Mouse (Mus musculus): Measurements from ENCODE around the gene Phldb3. TPM values are rescaled to one million over a fixed set of nuclear protein-coding genes. Genes with fewer than 3 reads are reported as not detected.

The Phldb3 gene
- polyA plus RNA-seq, 1 experiment from 2014 or later, result 0.17 TPM

- H3K4me1 ChIP-seq, result peaks cover 33% of the 10 kb centered on the region
- H3K9me3 ChIP-seq (replicated peaks), result no peaks in the 10 kb centered on the region
- peak overlapping the region; percentile 82; the same call in 1 of the 2 replicates for H3K4me2 ChIP-seq
- H3K27ac ChIP-seq, result no peak overlapping the region
- no peak overlapping the region for H3K9ac ChIP-seq
- peak overlapping the region; percentile 76; the same call in 1 of the 2 replicates for H3K4me3 ChIP-seq (replicated peaks)
- no peak for ATAC-seq (replicated peaks; ENCODE audit: low FRiP score)
- H3K36me3 ChIP-seq, result no peaks in the 10 kb centered on the region
- no peaks in the 10 kb centered on the region for H3K27me3 ChIP-seq
- WGBS, result 88% methylated on average over 2 of the region's 2 CpGs
Measured at GRCm38 (mm10) chr7:24595464-24595863, 15.1 kb upstream of the Phldb3 start.

- ATAC-seq (replicated peaks; ENCODE audit: low FRiP score), result no peak
- no peak overlapping the region for H3K27ac ChIP-seq
- peaks cover 23% of the 10 kb centered on the region for H3K4me1 ChIP-seq
- WGBS, result 73% methylated on average over 4 of the region's 4 CpGs
- H3K27me3 ChIP-seq, result no peaks in the 10 kb centered on the region
- no peak overlapping the region for H3K4me3 ChIP-seq (replicated peaks)
- no peaks in the 10 kb centered on the region for H3K36me3 ChIP-seq
- no peaks in the 10 kb centered on the region for H3K9me3 ChIP-seq (replicated peaks)
- H3K9ac ChIP-seq, result no peak overlapping the region
- no peak overlapping the region for H3K4me2 ChIP-seq
Measured at GRCm38 (mm10) chr7:24598121-24598520, 12.4 kb upstream of the Phldb3 start.

DNA sequence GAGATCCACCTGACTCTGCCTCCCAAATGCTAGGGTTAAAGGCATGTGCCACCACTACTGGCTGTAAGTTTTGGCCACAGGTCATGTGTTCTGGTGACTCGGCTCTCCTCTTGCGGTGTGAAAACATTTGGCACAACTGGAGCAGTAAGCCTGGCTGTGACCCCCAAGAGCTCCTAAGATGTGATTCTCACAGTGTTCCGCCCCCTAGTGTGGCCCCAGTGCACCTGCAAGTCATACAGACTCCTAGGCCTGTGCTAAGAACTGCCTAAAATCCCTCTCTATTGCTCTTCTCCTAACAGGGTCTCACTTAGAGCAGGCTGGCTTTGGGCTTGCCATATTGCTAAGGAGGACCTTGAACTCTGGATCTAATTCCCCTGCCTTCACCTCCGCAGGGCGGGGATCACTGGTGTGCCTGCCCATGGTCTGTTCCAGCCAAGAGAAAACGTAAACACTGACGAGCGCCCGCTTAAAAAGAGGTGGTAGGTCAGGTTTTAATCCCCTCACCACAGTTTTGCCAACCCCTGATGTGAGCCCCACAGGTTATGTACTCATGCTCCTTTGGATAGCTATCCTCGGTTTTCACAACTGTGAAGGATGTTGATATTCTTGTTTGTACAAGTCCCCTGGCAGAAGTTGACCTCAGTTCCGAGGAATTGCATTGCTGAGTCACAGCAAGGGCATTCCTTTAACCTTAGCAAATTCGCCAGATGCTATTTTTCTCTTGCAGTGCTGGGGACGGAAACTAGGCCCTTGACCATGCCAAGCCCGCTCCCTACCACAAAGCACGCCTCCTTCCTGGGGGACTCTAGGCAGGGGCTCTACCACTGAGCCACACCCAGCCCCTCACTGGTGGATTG is 11.1 kb upstream of the Phldb3 start:
- no peak for ATAC-seq (replicated peaks; ENCODE audit: low FRiP score)

GRCm38 (mm10) chr7:24600941-24601597 is 9.5 kb upstream of the Phldb3 start:
- H3K27me3 ChIP-seq, result no peaks in the 10 kb centered on the region
- peak; percentile 91 for ATAC-seq (replicated peaks; ENCODE audit: low FRiP score)
- H3K27ac ChIP-seq, result no peak overlapping the region
- no peak overlapping the region; the same call in 1 of the 2 replicates for H3K9ac ChIP-seq
- 5% methylated on average over 13 of the region's 13 CpGs for WGBS
- H3K4me2 ChIP-seq, result peak overlapping the region; percentile 41
- H3K9me3 ChIP-seq (replicated peaks), result no peaks in the 10 kb centered on the region
- H3K4me3 ChIP-seq (replicated peaks), result 0 out of 2 replicates have a peak overlapping the region, but pooled peaks have one; percentile 6
- H3K4me1 ChIP-seq, result peaks cover 2% of the 10 kb centered on the region; the same call in 1 of the 2 replicates
- peaks cover 6% of the 10 kb centered on the region for H3K36me3 ChIP-seq

More for the DNA sequence above, 11.1 kb upstream of the Phldb3 start:
- peaks cover 6% of the 10 kb centered on the region; the same call in 1 of the 2 replicates for H3K36me3 ChIP-seq
- H3K27me3 ChIP-seq, result no peaks in the 10 kb centered on the region
- WGBS, result 74% methylated on average over 15 of the region's 15 CpGs
- H3K4me2 ChIP-seq, result no peak overlapping the region
- H3K9me3 ChIP-seq (replicated peaks), result no peaks in the 10 kb centered on the region
- H3K27ac ChIP-seq, result no peak overlapping the region
- peaks cover 12% of the 10 kb centered on the region for H3K4me1 ChIP-seq
- H3K4me3 ChIP-seq (replicated peaks), result no peak overlapping the region
- H3K9ac ChIP-seq, result no peak overlapping the region

- H3K27me3 ChIP-seq, result peaks cover 18% of the 10 kb centered on the region
- ATAC-seq (replicated peaks; ENCODE audit: low FRiP score), result no peak
- peaks cover 10% of the 10 kb centered on the region for H3K36me3 ChIP-seq
- H3K9ac ChIP-seq, result no peak overlapping the region
- peaks cover 8% of the 10 kb centered on the region for H3K4me1 ChIP-seq
- H3K9me3 ChIP-seq (replicated peaks), result no peaks in the 10 kb centered on the region
- no peak overlapping the region for H3K27ac ChIP-seq
- 90% methylated on average over 7 of the region's 7 CpGs for WGBS
- no peak overlapping the region for H3K4me2 ChIP-seq
- no peak overlapping the region for H3K4me3 ChIP-seq (replicated peaks)
Measured at GRCm38 (mm10) chr7:24605561-24605960, 5.0 kb upstream of the Phldb3 start.

DNA sequence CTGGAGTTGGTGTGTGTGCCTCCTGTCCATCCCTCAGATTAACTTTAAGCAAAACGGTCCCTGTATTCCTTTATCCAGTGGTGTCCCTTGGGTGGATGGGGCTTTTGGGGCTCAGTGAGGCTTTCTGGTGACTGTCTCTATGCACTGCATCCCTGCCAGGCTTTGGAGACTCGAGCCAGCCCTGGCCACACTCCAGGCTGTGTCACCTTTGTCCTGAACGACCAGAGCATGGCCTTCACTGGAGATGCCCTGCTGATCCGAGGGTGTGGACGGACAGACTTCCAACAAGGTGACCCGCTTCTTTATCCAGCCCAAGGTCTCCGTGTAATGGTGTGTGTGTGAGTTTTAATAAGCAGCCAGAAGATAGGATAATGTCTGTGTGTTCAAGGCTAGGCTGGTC is 4.5 kb upstream of the Phldb3 start:
- ATAC-seq (replicated peaks; ENCODE audit: low FRiP score), result no peak
- Histone ChIP-seq H3K27ac (no peak overlapping the region), H3K36me3 (peaks cover 10% of the 10 kb centered on the region), H3K4me2 (no peak overlapping the region), H3K4me1 (peaks cover 12% of the 10 kb centered on the region), H3K4me3 (replicated peaks) (no peak overlapping the region), H3K27me3 (peaks cover 23% of the 10 kb centered on the region), H3K9me3 (replicated peaks) (no peaks in the 10 kb centered on the region), H3K9ac (no peak overlapping the region)
- 83% methylated on average over 7 of the region's 7 CpGs for WGBS

DNA sequence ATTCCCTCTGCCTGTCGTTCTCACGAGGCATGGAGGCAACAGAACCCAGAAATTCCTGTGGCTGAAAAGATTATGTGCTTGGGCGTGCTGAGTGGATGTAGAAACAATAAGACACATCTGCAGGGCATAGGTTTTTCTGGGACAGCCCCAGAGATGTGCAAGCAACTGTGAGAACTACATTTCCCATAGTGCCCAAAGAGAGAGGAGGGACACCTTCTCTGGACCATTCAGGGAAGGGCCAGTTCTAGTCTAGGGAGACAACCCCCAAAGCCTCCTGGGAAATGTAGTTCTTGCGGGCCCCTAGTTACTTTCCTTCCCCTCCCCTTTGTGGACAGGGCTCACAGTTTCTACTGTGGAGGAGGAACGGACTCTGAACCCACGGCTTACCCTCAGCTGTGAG is 2.5 kb upstream of the Phldb3 start:
- Histone ChIP-seq H3K4me1 (peaks cover 24% of the 10 kb centered on the region), H3K27ac (no peak overlapping the region), H3K4me2 (no peak overlapping the region), H3K4me3 (replicated peaks) (no peak overlapping the region), H3K9ac (no peak overlapping the region), H3K27me3 (peaks cover 41% of the 10 kb centered on the region), H3K9me3 (replicated peaks) (no peaks in the 10 kb centered on the region), H3K36me3 (peaks cover 10% of the 10 kb centered on the region)
- 55% methylated on average over 6 of the region's 6 CpGs for WGBS
- peak; percentile 64 for ATAC-seq (replicated peaks; ENCODE audit: low FRiP score)

DNA sequence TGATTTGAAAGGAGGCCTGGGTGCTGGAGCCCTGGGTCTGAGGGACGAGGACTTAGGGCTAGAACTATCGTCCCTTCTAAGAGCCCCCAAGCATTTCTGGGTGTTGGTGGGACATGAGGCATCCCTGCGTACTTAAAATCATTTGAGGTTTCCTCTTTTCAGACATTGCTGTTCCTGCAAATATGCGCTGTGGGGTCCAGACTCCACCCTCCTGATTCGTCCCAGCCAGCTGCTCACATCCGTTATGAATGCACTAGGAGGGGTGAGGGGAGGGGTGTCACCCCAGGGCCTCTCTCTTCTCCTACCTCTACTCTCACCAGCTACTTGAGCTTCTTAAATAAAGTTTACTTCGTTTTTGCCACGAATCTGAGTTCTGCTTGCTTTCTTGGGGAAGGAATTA is 2.0 kb upstream of the Phldb3 start:
- peaks cover 10% of the 10 kb centered on the region for H3K36me3 ChIP-seq
- 76% methylated on average over 8 of the region's 8 CpGs for WGBS
- no peaks in the 10 kb centered on the region for H3K9me3 ChIP-seq (replicated peaks)
- peaks cover 24% of the 10 kb centered on the region for H3K4me1 ChIP-seq
- no peak for ATAC-seq (replicated peaks; ENCODE audit: low FRiP score)
- no peak overlapping the region for H3K9ac ChIP-seq
- no peak overlapping the region for H3K4me2 ChIP-seq
- H3K4me3 ChIP-seq (replicated peaks), result no peak overlapping the region
- H3K27ac ChIP-seq, result no peak overlapping the region
- peaks cover 47% of the 10 kb centered on the region for H3K27me3 ChIP-seq

- Histone ChIP-seq H3K4me3 (replicated peaks) (peak overlapping the region; percentile 57), H3K36me3 (0 out of 2 replicates have a peak, but pooled peaks cover 4% of the 10 kb centered on the region), H3K4me2 (peak overlapping the region; percentile 92), H3K4me1 (peaks cover 24% of the 10 kb centered on the region), H3K9ac (peak overlapping the region; percentile 41), H3K27me3 (peaks cover 48% of the 10 kb centered on the region), H3K27ac (peak overlapping the region; percentile 43; the same call in 1 of the 2 replicates), H3K9me3 (replicated peaks) (no peaks in the 10 kb centered on the region)
- peak; percentile 71 for ATAC-seq (replicated peaks; ENCODE audit: low FRiP score)
- under 1% methylated on average over 36 of the region's 36 CpGs for WGBS
Measured at GRCm38 (mm10) chr7:24610879-24611494, 424 bp downstream of the Phldb3 start.

GRCm38 (mm10) chr7:24611709-24612108 is 1.1 kb downstream of the Phldb3 start:
- Histone ChIP-seq H3K27ac (no peak overlapping the region), H3K4me3 (replicated peaks) (peak overlapping the region; percentile 57), H3K4me1 (peaks cover 24% of the 10 kb centered on the region), H3K9me3 (replicated peaks) (no peaks in the 10 kb centered on the region), H3K4me2 (peak overlapping the region; percentile 92), H3K27me3 (peaks cover 48% of the 10 kb centered on the region), H3K36me3 (0 out of 2 replicates have a peak, but pooled peaks cover 4% of the 10 kb centered on the region), H3K9ac (peak overlapping the region; percentile 36; the same call in 1 of the 2 replicates)
- no peak for ATAC-seq (replicated peaks; ENCODE audit: low FRiP score)
- WGBS, result 15% methylated on average over 7 of the region's 7 CpGs

DNA sequence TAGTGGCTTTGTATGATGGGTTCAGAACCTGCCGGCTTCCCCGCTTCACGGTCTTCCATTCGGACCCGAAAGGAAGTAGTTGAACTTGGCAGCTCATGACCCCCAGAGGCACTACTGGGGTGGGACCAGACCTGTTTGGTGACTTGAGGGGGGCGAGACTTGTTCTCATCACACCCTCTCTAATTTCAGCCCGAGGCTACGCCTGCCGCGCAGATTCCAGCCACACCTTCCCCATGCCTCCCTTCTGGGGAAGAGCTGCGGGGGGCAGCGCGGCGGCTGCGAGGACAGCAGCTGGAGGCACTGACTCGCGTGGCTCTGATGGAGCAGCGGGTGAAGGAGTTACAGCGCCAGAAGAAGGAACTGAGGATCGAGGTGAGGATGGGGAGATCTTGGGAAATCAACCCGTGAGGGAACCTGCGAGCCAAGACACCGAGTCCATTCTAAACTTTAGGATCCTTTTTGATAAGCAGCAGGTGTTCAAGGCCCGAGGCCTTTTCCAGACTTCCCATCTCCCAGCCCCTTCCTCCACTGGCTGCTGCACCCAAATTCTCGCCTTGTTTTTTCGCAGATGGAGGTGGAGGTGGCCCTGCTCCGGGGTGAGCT is 1.8 kb downstream of the Phldb3 start:
- WGBS, result 1% methylated on average over 27 of the region's 27 CpGs
- no peak for ATAC-seq (replicated peaks; ENCODE audit: low FRiP score)
- Histone ChIP-seq H3K36me3 (0 out of 2 replicates have a peak, but pooled peaks cover 4% of the 10 kb centered on the region), H3K4me1 (peaks cover 24% of the 10 kb centered on the region), H3K4me3 (replicated peaks) (peak overlapping the region; percentile 57), H3K9ac (no peak overlapping the region), H3K27ac (no peak overlapping the region), H3K9me3 (replicated peaks) (no peaks in the 10 kb centered on the region), H3K27me3 (peaks cover 48% of the 10 kb centered on the region), H3K4me2 (peak overlapping the region; percentile 92)

Data from kidney, embryonic 15.5 days (tissue).